ENCODE assay signal across 8 mouse cellular contexts in the genomic region with DNA sequence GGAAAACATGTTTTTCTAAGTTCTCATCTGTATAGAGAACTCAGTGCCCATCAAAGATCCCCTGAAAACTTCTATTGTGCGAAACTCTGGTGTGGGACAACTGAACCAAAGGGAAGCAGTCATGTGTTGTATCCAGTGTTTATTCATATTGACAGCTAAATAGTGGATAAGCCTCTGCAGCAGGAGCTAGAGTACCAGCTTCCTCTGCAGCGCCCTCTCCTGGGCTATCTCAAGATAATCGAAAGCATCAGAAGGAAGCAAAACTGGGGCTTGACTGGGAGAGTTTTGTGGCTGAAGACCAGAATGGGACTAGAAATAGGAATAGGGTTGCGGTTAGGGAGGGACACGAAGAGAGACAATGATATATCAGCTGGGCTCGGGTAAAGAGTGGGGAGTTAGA. TPM values are rescaled to one million over a fixed set of nuclear protein-coding genes. Genes with fewer than 3 reads are reported as not detected.
A peak's percentile ranks its signal among the peaks of the same experiment; 100 is the strongest.
DNase-seq lines count a peak whose midpoint lies in the region; ATAC-seq and TF ChIP-seq lines count a peak whose summit lies in the region.
"Had no signal": no experiment of that assay in that cellular context is flagged by ENCODE, and none has a peak within 500 bp of the region (broad histone marks: within the 10 kb centered on the region; RNA-seq: fewer than 3 reads in every experiment).

No protein-coding gene starts in this region.

- H3K27ac ChIP-seq in layer of hippocampus, adult 2 months, result no peak overlapping the region
- no peak overlapping the region for H3K27ac ChIP-seq in CH12.LX (ENCODE audit: insufficient read depth, low read depth)
- H3K27ac ChIP-seq in heart, embryonic 11.5 days (ENCODE audit: low read depth, low read length), result no peak overlapping the region

- 40% methylated on average over 6 of the region's 6 CpGs for WGBS in heart, embryonic 11.5 days (ENCODE audit: insufficient replicate concordance)

- no peak for TF ChIP-seq EP300 in CH12.LX (IDR thresholded peaks at IDR 0.05; ENCODE audit: low read length)

- in situ Hi-C loops in CH12.LX (cut with MboI; ENCODE audit: low pct_ligation_motif_present, low pct_unique_long_range_greater_than_20kb, low sequenced_read_pairs), result no loop called here

- TF ChIP-seq RAD21 in CH12.LX (IDR thresholded peaks at IDR 0.05; ENCODE audit: low read depth, low read length), result peak; percentile 8; the same call in 1 of the 2 replicates

- H3K9ac ChIP-seq in CH12.LX (ENCODE audit: insufficient read depth, low read depth), result no peak overlapping the region
- H3K9ac ChIP-seq in heart, embryonic 11.5 days (ENCODE audit: low read depth, low read length), result no peak overlapping the region

- peaks cover 14% of the 10 kb centered on the region for H3K27me3 ChIP-seq in CH12.LX (replicated peaks)
- H3K27me3 ChIP-seq in heart, embryonic 11.5 days (ENCODE audit: control insufficient read depth, insufficient read depth, low read length), result no peaks in the 10 kb centered on the region; the same call in 1 of the 2 replicates

- H3K4me2 ChIP-seq in CH12.LX (ENCODE audit: insufficient read depth, low read depth, poor library complexity, severe bottlenecking), result no peak overlapping the region
- H3K4me2 ChIP-seq in heart, embryonic 11.5 days, result no peak overlapping the region

- dilution Hi-C loops in CH12.LX (cut with MboI; ENCODE audit: extremely low pct_ligation_motif_present, extremely low pct_unique_long_range_greater_than_20kb, low sequenced_read_pairs), result no loop called here

- H3K4me3 ChIP-seq in layer of hippocampus, adult 2 months, result no peak overlapping the region
- H3K4me3 ChIP-seq in CH12.LX (replicated peaks in 1 of 3; ENCODE audit: low read depth in 2 of 3, low read length in 2 of 3, poor library complexity in 1 of 3), result no peak overlapping the region
- H3K4me3 ChIP-seq in heart, embryonic 11.5 days (ENCODE audit: low read depth, low read length), result no peak overlapping the region

- TF ChIP-seq CTCF in layer of hippocampus, adult 2 months (conservative IDR thresholded peaks at IDR 0.05), result peak; percentile 70
- peak; percentile 26 to 55; a peak in 3 of 4 replicates for TF ChIP-seq CTCF in CH12.LX (conservative IDR thresholded peaks at IDR 0.05 in 1 of 2, IDR thresholded peaks at IDR 0.05 in 1 of 2; ENCODE audit: low read depth in 2 of 2, low read length in 2 of 2)

- ATAC-seq in heart, embryonic 11.5 days (replicated peaks; ENCODE audit: insufficient number of reproducible peaks, low FRiP score, low TSS enrichment), result no peak

- DNase-seq in layer of hippocampus, adult 2 months (ENCODE audit: low spot score in 2 of 2), result peak in 1 of 2 experiments; percentile 42
- DNase-seq in layer of hippocampus, postnatal 36 days, result no peak
- DNase-seq in 416B (ENCODE audit: low read depth) (peak; percentile 15), CH12.LX (ENCODE audit: extremely low read depth) (peak; percentile 29)
- DNase-seq in embryo, embryonic 10.5 days (ENCODE audit: low spot score), result peak; percentile 21
- no peak for DNase-seq in ovary, postnatal 36 days (ENCODE audit: low spot score)
- DNase-seq: cerebellum, adult 2 months had no signal

- H3K36me3 ChIP-seq in CH12.LX (replicated peaks in 1 of 2; ENCODE audit: control insufficient read depth in 1 of 2, insufficient read depth in 1 of 2, low read length in 1 of 2), result no peaks in the 10 kb centered on the region
- no peaks in the 10 kb centered on the region for H3K36me3 ChIP-seq in heart, embryonic 11.5 days (ENCODE audit: control insufficient read depth, insufficient read depth, low read length)

- TF ChIP-seq POLR2A in CH12.LX (IDR thresholded peaks at IDR 0.05; ENCODE audit: low read depth, low read length), result no peak

- H3K9me3 ChIP-seq in CH12.LX (replicated peaks; ENCODE audit: low read length), result no peaks in the 10 kb centered on the region
- no peaks in the 10 kb centered on the region for H3K9me3 ChIP-seq in heart, embryonic 11.5 days (replicated peaks; ENCODE audit: control insufficient read depth, low read length)

- H3K4me1 ChIP-seq in CH12.LX (ENCODE audit: control insufficient read depth in 1 of 2, insufficient read depth in 2 of 2), result peaks cover under 1 to 6% of the 10 kb centered on the region in 2 experiments; a peak in 2 of 4 replicates
- H3K4me1 ChIP-seq in heart, embryonic 11.5 days (ENCODE audit: control insufficient read depth, insufficient read depth, low read length), result no peaks in the 10 kb centered on the region

- H3K79me2 ChIP-seq in CH12.LX (replicated peaks; ENCODE audit: control insufficient read depth, extremely low read depth, insufficient read depth, poor library complexity, severe bottlenecking), result no peaks in the 10 kb centered on the region

TF ChIP-seq in CH12.LX, 34 proteins besides CTCF, POLR2A, EP300 and RAD21:
- TF ChIP-seq SMC3 (IDR thresholded peaks at IDR 0.05; ENCODE audit: low read depth, low read length) (peak; percentile 39; the same call in 1 of the 2 replicates), MYC (IDR thresholded peaks at IDR 0.05; ENCODE audit: low read depth, low read length) (no peak)

RNA-seq across cellular contexts. Expression of gene Acsm4, which starts 18.9 kb away (rescaled TPM):
- total RNA-seq in layer of hippocampus, adult 2 months (2021), result not detected
- total RNA-seq in layer of hippocampus, postnatal 36 days (2021), result not detected
- total RNA-seq in CH12.LX (2012; rRNA removed), result not detected in 2 replicates
- not detected in 2 replicates for total RNA-seq in CH12.LX (2014; rRNA removed)
- not detected in 2 replicates for polyA plus RNA-seq in CH12.LX (2012; ENCODE audit: insufficient read length, low read depth)
- polyA plus RNA-seq in heart, embryonic 11.5 days (2014; fragmentation: Nextera tagmentation; extraction: Ambion mirVana), result not detected in 2 replicates
- polyA plus RNA-seq: cerebellum, adult 2 months had no signal

RNA-seq across cellular contexts. Expression of gene Thumpd1, which starts 49.7 kb away (rescaled TPM):
- 10 to 100 TPM; 44.9 to 49.2 TPM for total RNA-seq in layer of hippocampus, adult 2 months (2021)
- 10 to 100 TPM; 45.4 to 48.2 TPM for total RNA-seq in layer of hippocampus, postnatal 36 days (2021)
- 49.3 and 62.3 TPM in 2 replicates for total RNA-seq in CH12.LX (2012; rRNA removed)
- 105 and 115 TPM in 2 replicates for total RNA-seq in CH12.LX (2014; rRNA removed)
- 102 and 120 TPM in 2 replicates for polyA plus RNA-seq in CH12.LX (2012; ENCODE audit: insufficient read length, low read depth)
- 54.1 and 73.0 TPM in 2 replicates for polyA plus RNA-seq in heart, embryonic 11.5 days (2014; fragmentation: Nextera tagmentation; extraction: Ambion mirVana)

Comparison
In these comparisons a context has a peak if more than half of its experiments do, and no peak if none do; other contexts are left out.
1. DNase-seq: peak in 416B (single experiment), CH12.LX (single experiment) and embryo, embryonic 10.5 days (single experiment); none in layer of hippocampus, postnatal 36 days (0 of 2) and ovary, postnatal 36 days (single experiment).